Comparison of ENCODE assay signal across 23 mouse cellular contexts in the genomic region with DNA sequence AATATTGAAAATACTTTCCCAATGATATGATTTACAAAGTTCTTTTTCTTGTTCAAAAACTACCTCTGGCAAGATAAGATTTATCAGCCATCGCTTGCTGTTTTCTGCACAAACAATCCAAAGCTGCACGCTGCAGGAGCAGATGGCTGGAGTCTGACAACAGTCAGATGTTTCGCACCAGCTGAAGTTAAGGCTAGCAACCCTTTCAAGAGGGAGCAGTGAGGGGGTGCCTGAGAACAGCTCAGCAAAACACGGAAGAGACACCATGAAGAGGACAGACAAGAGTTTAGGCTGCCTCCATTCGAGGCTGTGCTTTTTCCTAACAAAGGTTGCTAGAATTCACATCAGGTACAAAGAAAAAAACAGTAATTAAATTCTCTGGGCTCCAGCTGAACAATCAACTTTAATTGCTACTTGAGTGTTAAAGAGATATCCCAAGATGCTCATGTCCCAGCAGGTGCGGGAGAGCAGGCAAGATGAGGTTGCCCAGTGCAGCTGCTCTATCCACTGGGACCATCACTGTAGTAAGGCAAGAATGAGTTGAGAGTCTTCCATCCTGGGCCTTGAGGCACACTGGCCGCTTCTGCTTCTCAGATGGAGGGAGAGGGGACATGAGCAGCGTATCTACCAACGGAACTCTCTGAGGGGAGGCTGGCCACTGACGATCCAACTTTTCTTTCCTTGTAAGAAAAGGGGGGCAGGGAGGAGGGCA. TPM values are rescaled to one million over a fixed set of nuclear protein-coding genes. Genes with fewer than 3 reads are reported as not detected.
DNase-seq lines count a peak whose midpoint lies in the region; ATAC-seq and TF ChIP-seq lines count a peak whose summit lies in the region.
"Had no signal": no experiment of that assay in that cellular context is flagged by ENCODE, and none has a peak within 500 bp of the region (broad histone marks: within the 10 kb centered on the region; RNA-seq: fewer than 3 reads in every experiment).

No protein-coding gene starts in this region.

- peaks cover 61% of the 10 kb centered on the region for H3K36me3 ChIP-seq in forebrain, embryonic 13.5 days (ENCODE audit: poor library complexity, severe bottlenecking)
- H3K36me3 ChIP-seq in forebrain, embryonic 11.5 days (ENCODE audit: control insufficient read depth, insufficient read depth, low read length): peaks cover 3% of the 10 kb centered on the region; the same call in 1 of the 2 replicates
- peaks cover 16% of the 10 kb centered on the region for H3K36me3 ChIP-seq in hindbrain, embryonic 15.5 days
- H3K36me3 ChIP-seq in hindbrain, postnatal 0 days (ENCODE audit: insufficient read depth, low read length): peaks cover 36% of the 10 kb centered on the region; the same call in 1 of the 2 replicates
- peaks cover 55% of the 10 kb centered on the region for H3K36me3 ChIP-seq in midbrain, embryonic 12.5 days
- H3K36me3 ChIP-seq in midbrain, embryonic 11.5 days (ENCODE audit: control insufficient read depth, insufficient read depth, low read length): 0 out of 2 replicates have a peak, but pooled peaks cover 2% of the 10 kb centered on the region

- no peak overlapping the region for H3K4me2 ChIP-seq in forebrain, embryonic 13.5 days
- no peak overlapping the region for H3K4me2 ChIP-seq in forebrain, embryonic 11.5 days (ENCODE audit: low read depth, low read length, severe bottlenecking)
- no peak overlapping the region for H3K4me2 ChIP-seq in hindbrain, embryonic 15.5 days
- H3K4me2 ChIP-seq in hindbrain, postnatal 0 days (ENCODE audit: low read depth, low read length): no peak overlapping the region
- no peak overlapping the region for H3K4me2 ChIP-seq in midbrain, embryonic 12.5 days (replicated peaks)
- H3K4me2 ChIP-seq in midbrain, embryonic 11.5 days: no peak overlapping the region
- H3K4me2 ChIP-seq: heart, embryonic 11.5 days; lung, embryonic 14.5 days; midbrain, embryonic 15.5 days had no signal

- peak overlapping the region; percentile 64 for H3K27ac ChIP-seq in forebrain, embryonic 13.5 days
- no peak overlapping the region for H3K27ac ChIP-seq in forebrain, embryonic 11.5 days (ENCODE audit: low read depth, low read length)
- peak overlapping the region; percentile 20; the same call in 1 of the 2 replicates for H3K27ac ChIP-seq in hindbrain, embryonic 15.5 days (replicated peaks)
- H3K27ac ChIP-seq in hindbrain, postnatal 0 days: no peak overlapping the region
- H3K27ac ChIP-seq in midbrain, embryonic 12.5 days (replicated peaks): 0 out of 2 replicates have a peak overlapping the region, but pooled peaks have one; percentile 42
- H3K27ac ChIP-seq in midbrain, embryonic 11.5 days (ENCODE audit: low read depth, low read length): no peak overlapping the region
- H3K27ac ChIP-seq: macrophage; midbrain, embryonic 15.5 days had no signal

- H3K4me1 ChIP-seq in forebrain, embryonic 13.5 days: peaks cover 7% of the 10 kb centered on the region
- H3K4me1 ChIP-seq in forebrain, embryonic 11.5 days (replicated peaks; ENCODE audit: control insufficient read depth, insufficient read depth, low read length): no peaks in the 10 kb centered on the region
- no peaks in the 10 kb centered on the region for H3K4me1 ChIP-seq in hindbrain, embryonic 15.5 days (replicated peaks)
- H3K4me1 ChIP-seq in hindbrain, postnatal 0 days (ENCODE audit: insufficient read depth, low read length): no peaks in the 10 kb centered on the region
- 0 out of 2 replicates have a peak, but pooled peaks cover 3% of the 10 kb centered on the region for H3K4me1 ChIP-seq in midbrain, embryonic 12.5 days
- H3K4me1 ChIP-seq in midbrain, embryonic 11.5 days (ENCODE audit: control insufficient read depth, insufficient read depth, low read length): no peaks in the 10 kb centered on the region
- H3K4me1 ChIP-seq: midbrain, embryonic 15.5 days had no signal

- no peak overlapping the region for H3K4me3 ChIP-seq in forebrain, embryonic 13.5 days
- no peak overlapping the region for H3K4me3 ChIP-seq in forebrain, embryonic 11.5 days (ENCODE audit: low read depth, low read length)
- no peak overlapping the region for H3K4me3 ChIP-seq in hindbrain, embryonic 15.5 days
- no peak overlapping the region for H3K4me3 ChIP-seq in hindbrain, postnatal 0 days (ENCODE audit: low read length)
- no peak overlapping the region for H3K4me3 ChIP-seq in midbrain, embryonic 12.5 days
- H3K4me3 ChIP-seq in midbrain, embryonic 11.5 days (ENCODE audit: low read depth, low read length): no peak overlapping the region
- H3K4me3 ChIP-seq: erythroblast, embryonic 14.5 days; midbrain, embryonic 15.5 days had no signal

- H3K9me3 ChIP-seq in forebrain, embryonic 13.5 days (replicated peaks): no peaks in the 10 kb centered on the region
- H3K9me3 ChIP-seq in forebrain, embryonic 11.5 days (ENCODE audit: control insufficient read depth, low read length): no peaks in the 10 kb centered on the region
- H3K9me3 ChIP-seq in hindbrain, embryonic 15.5 days: no peaks in the 10 kb centered on the region
- H3K9me3 ChIP-seq in hindbrain, postnatal 0 days (ENCODE audit: low read length): no peaks in the 10 kb centered on the region
- no peaks in the 10 kb centered on the region for H3K9me3 ChIP-seq in midbrain, embryonic 12.5 days
- H3K9me3 ChIP-seq in midbrain, embryonic 11.5 days (ENCODE audit: control insufficient read depth, low read length): no peaks in the 10 kb centered on the region
- H3K9me3 ChIP-seq: midbrain, embryonic 15.5 days had no signal

- 75% methylated on average over 10 of the region's 10 CpGs for WGBS in forebrain, embryonic 13.5 days
- 87% methylated on average over 10 of the region's 10 CpGs for WGBS in forebrain, embryonic 11.5 days
- WGBS in hindbrain, embryonic 15.5 days: 69% methylated on average over 10 of the region's 10 CpGs
- WGBS in hindbrain, postnatal 0 days: 79% methylated on average over 10 of the region's 10 CpGs
- 90% methylated on average over 10 of the region's 10 CpGs for WGBS in midbrain, embryonic 12.5 days
- 88% methylated on average over 10 of the region's 10 CpGs for WGBS in midbrain, embryonic 11.5 days

- no peak overlapping the region for H3K9ac ChIP-seq in forebrain, embryonic 13.5 days
- H3K9ac ChIP-seq in forebrain, embryonic 11.5 days (ENCODE audit: low read length): no peak overlapping the region
- no peak overlapping the region for H3K9ac ChIP-seq in hindbrain, embryonic 15.5 days
- no peak overlapping the region for H3K9ac ChIP-seq in hindbrain, postnatal 0 days (replicated peaks; ENCODE audit: low read length)
- H3K9ac ChIP-seq in midbrain, embryonic 12.5 days (replicated peaks): no peak overlapping the region
- no peak overlapping the region for H3K9ac ChIP-seq in midbrain, embryonic 11.5 days (ENCODE audit: low read length)
- H3K9ac ChIP-seq: lung, embryonic 14.5 days; midbrain, embryonic 15.5 days had no signal

- no peak for ATAC-seq in forebrain, embryonic 13.5 days
- ATAC-seq in forebrain, embryonic 11.5 days (replicated peaks; ENCODE audit: low FRiP score): no peak
- no peak for ATAC-seq in hindbrain, embryonic 15.5 days (ENCODE audit: low FRiP score, low read depth)
- no peak for ATAC-seq in hindbrain, postnatal 0 days
- ATAC-seq in midbrain, embryonic 12.5 days (ENCODE audit: low FRiP score, low read depth): no peak
- ATAC-seq in midbrain, embryonic 11.5 days (ENCODE audit: low FRiP score): no peak
- ATAC-seq: midbrain, embryonic 15.5 days had no signal

- no peak for TF ChIP-seq CTCF in hindbrain, postnatal 0 days (IDR thresholded peaks at IDR 0.05; ENCODE audit: low read depth)

- H3K27me3 ChIP-seq in forebrain, embryonic 13.5 days: no peaks in the 10 kb centered on the region
- no peaks in the 10 kb centered on the region for H3K27me3 ChIP-seq in forebrain, embryonic 11.5 days (ENCODE audit: control insufficient read depth, insufficient read depth, low read length)
- H3K27me3 ChIP-seq in hindbrain, embryonic 15.5 days: no peaks in the 10 kb centered on the region
- H3K27me3 ChIP-seq in hindbrain, postnatal 0 days (ENCODE audit: insufficient read depth, low read length): no peaks in the 10 kb centered on the region
- H3K27me3 ChIP-seq in midbrain, embryonic 12.5 days: no peaks in the 10 kb centered on the region
- no peaks in the 10 kb centered on the region for H3K27me3 ChIP-seq in midbrain, embryonic 11.5 days (ENCODE audit: control insufficient read depth, insufficient read depth, low read length)
- H3K27me3 ChIP-seq: midbrain, embryonic 15.5 days had no signal

- no peak for DNase-seq in forebrain, embryonic 11.5 days (ENCODE audit: low spot score)
- DNase-seq in hindbrain, postnatal 0 days (ENCODE audit: low spot score): no peak
- DNase-seq in midbrain, embryonic 11.5 days (ENCODE audit: low spot score, missing footprints): no peak
- DNase-seq in layer of hippocampus, adult 9-11 months: peak; percentile 37
- no peak for DNase-seq in adrenal gland, adult 18-20 months (ENCODE audit: low spot score in 2 of 2)
- DNase-seq: adrenal gland, postnatal 25 days; cerebellum, adult 9-11 months; embryo, embryonic 11 days; kidney, postnatal 10 days; lung, embryonic 14.5 days; thymus, postnatal 25 days had no signal

RNA-seq across cellular contexts. Expression of a gene that starts 31.5 kb away (rescaled TPM):
- not detected in 2 replicates for polyA plus RNA-seq in forebrain, embryonic 13.5 days (2015; fragmentation: Nextera tagmentation; extraction: Ambion mirVana)
- not detected in 2 replicates for polyA plus RNA-seq in forebrain, embryonic 11.5 days (2014; fragmentation: Nextera tagmentation; extraction: Ambion mirVana)
- polyA plus RNA-seq in hindbrain, embryonic 15.5 days (2015; fragmentation: Nextera tagmentation; extraction: Ambion mirVana): not detected in 2 replicates
- total RNA-seq in hindbrain, postnatal 0 days (2014; rRNA removed): not detected in 2 replicates
- not detected in 2 replicates for polyA plus RNA-seq in hindbrain, postnatal 0 days (2015; fragmentation: Nextera tagmentation; extraction: Ambion mirVana)
- not detected in 2 replicates for polyA plus RNA-seq in midbrain, embryonic 12.5 days (2016; fragmentation: Nextera tagmentation; extraction: Ambion mirVana)
- not detected in 2 replicates for polyA plus RNA-seq in midbrain, embryonic 11.5 days (2014; fragmentation: Nextera tagmentation; extraction: Ambion mirVana)
- total RNA-seq in adrenal gland, adult 18-20 months (2021): not detected
- total RNA-seq: adrenal gland, postnatal 25 days; gastrocnemius, adult 8-10 months; heart, postnatal 25 days; liver, adult 2 months had no signal
- polyA plus RNA-seq: erythroblast, embryonic 14.5 days; heart, embryonic 11.5 days; lung, embryonic 14.5 days; macrophage; midbrain, embryonic 15.5 days; neural tube, embryonic 11.5 days; stomach, embryonic 16.5 days had no signal

Comparison
In these comparisons a context has a peak if more than half of its experiments do, and no peak if none do; other contexts are left out.
1. H3K27ac ChIP-seq: peak in forebrain, embryonic 13.5 days (single experiment), hindbrain, embryonic 15.5 days (single experiment) and midbrain, embryonic 12.5 days (single experiment); none in forebrain, embryonic 11.5 days (single experiment), hindbrain, postnatal 0 days (single experiment) and midbrain, embryonic 11.5 days (single experiment).